Mouse (Mus musculus) hindbrain, embryonic 11.5 days (tissue): ENCODE results near the gene Tmem183a. TPM values are rescaled to one million over a fixed set of nuclear protein-coding genes. Genes with fewer than 3 reads are reported as not detected.

ENCODE experiments used
- ATAC-seq: fragments of 200-750 bp; cut with Nextera tagmentation; 2 replicates; pipeline ENCODE4 v1.8.0; 2017; ENCODE audit warnings: mild to moderate bottlenecking, moderate TSS enrichment, moderate library complexity; ENCODE audit not compliant: low FRiP score
- DNase-seq: peaks from one replicate; pipeline ENCODE4 v3.0.0-alpha.2; 2015; ENCODE audit warnings: low spot score
- H3K27ac ChIP-seq: fragments of 300-500 bp; sonication (generic); 2 replicates; pipeline ENCODE4 v1.5.1; 2014; ENCODE audit warnings: mild to moderate bottlenecking, low read depth, low read length
- H3K27me3 ChIP-seq: fragments of 300-500 bp; sonication (generic); 2 replicates; pipeline ENCODE4 v1.6.1; 2014; ENCODE audit warnings: mild to moderate bottlenecking, low read length, moderate library complexity, mixed read lengths; ENCODE audit not compliant: control insufficient read depth, insufficient read depth
- H3K36me3 ChIP-seq: fragments of 300-500 bp; sonication (generic); 2 replicates; pipeline ENCODE4 v1.6.1; 2014; ENCODE audit warnings: mild to moderate bottlenecking, low read length, moderate library complexity, mixed read lengths; ENCODE audit not compliant: control insufficient read depth, insufficient read depth
- H3K4me1 ChIP-seq: fragments of 300-500 bp; sonication (generic); replicated peaks from 2 replicates; pipeline ENCODE4 v1.6.1; 2014; ENCODE audit warnings: low read length, mixed read lengths; ENCODE audit not compliant: control insufficient read depth, insufficient read depth
- H3K4me2 ChIP-seq: fragments of 300-500 bp; sonication (generic); replicated peaks from 2 replicates; pipeline ENCODE4 v1.6.1; 2014; ENCODE audit warnings: mild to moderate bottlenecking, low read depth, low read length
- H3K4me3 ChIP-seq: fragments of 300-500 bp; sonication (generic); 2 replicates; pipeline ENCODE4 v1.5.1; 2014; ENCODE audit warnings: low read depth, low read length
- H3K9ac ChIP-seq: fragments of 300-500 bp; sonication (generic); 2 replicates; pipeline ENCODE4 v1.6.1; 2014; ENCODE audit warnings: low read depth, low read length
- H3K9me3 ChIP-seq: fragments of 300-500 bp; sonication (generic); 2 replicates; pipeline ENCODE4 v1.6.1; 2016; ENCODE audit warnings: low read length; ENCODE audit not compliant: control insufficient read depth
- WGBS: fragments of 180-500 bp; shearing (Covaris S2); extraction: QIAGEN DNeasy Blood & Tissue Kit; methylation state at CpG from one replicate; pipeline ENCODE4 v1.1.7; 2014; 5-methylcytosine and 5-hydroxymethylcytosine counted together
- polyA plus RNA-seq: library from polyadenylated mRNA; unstranded; fragments of >200 nt; fragmentation: Nextera tagmentation; extraction: Ambion mirVana; gene quantifications from 2 replicates; pipeline ENCODE4 v1.2.1, GENCODE M21; 2014

The Tmem183a gene
- polyA plus RNA-seq, 1 experiment from 2014 or later = 126 TPM

GRCm38 (mm10) chr1:134385176-134385575 is 23.4 kb upstream of the Tmem183a start:
- no peak overlapping the region for H3K27ac ChIP-seq
- no peak overlapping the region for H3K4me3 ChIP-seq
- no peak for ATAC-seq
- no peaks in the 10 kb centered on the region; the same call in 1 of the 2 replicates for H3K27me3 ChIP-seq
- no peak overlapping the region for H3K9ac ChIP-seq
- H3K36me3 ChIP-seq = no peaks in the 10 kb centered on the region
- no peaks in the 10 kb centered on the region for H3K4me1 ChIP-seq
- DNase-seq = no peak
- H3K9me3 ChIP-seq = no peaks in the 10 kb centered on the region
- no peak overlapping the region for H3K4me2 ChIP-seq

- H3K27me3 ChIP-seq = no peaks in the 10 kb centered on the region; the same call in 1 of the 2 replicates
- H3K27ac ChIP-seq = no peak overlapping the region
- no peak overlapping the region for H3K4me2 ChIP-seq
- no peaks in the 10 kb centered on the region for H3K36me3 ChIP-seq
- WGBS = 94% methylated on average over 4 of the region's 4 CpGs
- H3K9me3 ChIP-seq = no peaks in the 10 kb centered on the region
- H3K4me3 ChIP-seq = no peak overlapping the region
- no peaks in the 10 kb centered on the region for H3K4me1 ChIP-seq
- ATAC-seq = no peak
- DNase-seq = no peak
- H3K9ac ChIP-seq = no peak overlapping the region
Measured at GRCm38 (mm10) chr1:134384581-134384980, 22.8 kb upstream of the Tmem183a start.

GRCm38 (mm10) chr1:134381795-134382625 is 20.2 kb upstream of the Tmem183a start:
- Histone ChIP-seq H3K4me3 (0 out of 2 replicates have a peak overlapping the region, but pooled peaks have one; percentile 6), H3K27me3 (no peaks in the 10 kb centered on the region; the same call in 1 of the 2 replicates), H3K9me3 (no peaks in the 10 kb centered on the region), H3K4me1 (no peaks in the 10 kb centered on the region), H3K27ac (no peak overlapping the region), H3K4me2 (peak overlapping the region; percentile 26), H3K9ac (no peak overlapping the region), H3K36me3 (no peaks in the 10 kb centered on the region)
- WGBS = 14% methylated on average over 19 of the region's 19 CpGs
- DNase-seq = peak; percentile 34
- no peak for ATAC-seq

GRCm38 (mm10) chr1:134381051-134381450 is 19.3 kb upstream of the Tmem183a start:
- Histone ChIP-seq H3K27ac (no peak overlapping the region), H3K9ac (no peak overlapping the region), H3K36me3 (no peaks in the 10 kb centered on the region), H3K9me3 (no peaks in the 10 kb centered on the region), H3K4me1 (no peaks in the 10 kb centered on the region), H3K4me3 (no peak overlapping the region), H3K27me3 (no peaks in the 10 kb centered on the region; the same call in 1 of the 2 replicates), H3K4me2 (no peak overlapping the region)
- WGBS = 79% methylated on average over 2 of the region's 2 CpGs
- ATAC-seq = no peak
- DNase-seq = no peak

GRCm38 (mm10) chr1:134374124-134374523 is 12.3 kb upstream of the Tmem183a start:
- Histone ChIP-seq H3K4me1 (no peaks in the 10 kb centered on the region), H3K9me3 (no peaks in the 10 kb centered on the region), H3K27me3 (no peaks in the 10 kb centered on the region), H3K27ac (no peak overlapping the region), H3K4me3 (no peak overlapping the region), H3K36me3 (no peaks in the 10 kb centered on the region), H3K4me2 (no peak overlapping the region), H3K9ac (no peak overlapping the region)
- DNase-seq (no peak), ATAC-seq (no peak)
- 77% methylated on average over 2 of the region's 2 CpGs for WGBS

GRCm38 (mm10) chr1:134368777-134369337 is 7.1 kb upstream of the Tmem183a start:
- WGBS = 55% methylated on average over 9 of the region's 9 CpGs
- ATAC-seq = no peak
- H3K27ac ChIP-seq = no peak overlapping the region

GRCm38 (mm10) chr1:134365491-134365890 is 3.7 kb upstream of the Tmem183a start:
- no peaks in the 10 kb centered on the region for H3K36me3 ChIP-seq
- WGBS = 68% methylated on average over 5 of the region's 5 CpGs
- H3K4me3 ChIP-seq = no peak overlapping the region
- H3K4me1 ChIP-seq = no peaks in the 10 kb centered on the region
- H3K9ac ChIP-seq = no peak overlapping the region
- no peaks in the 10 kb centered on the region for H3K27me3 ChIP-seq
- ATAC-seq (no peak), DNase-seq (no peak)
- H3K4me2 ChIP-seq = no peak overlapping the region
- no peaks in the 10 kb centered on the region for H3K9me3 ChIP-seq
- no peak overlapping the region for H3K27ac ChIP-seq

More at GRCm38 (mm10) chr1:134368777-134369337, 7.1 kb upstream of the Tmem183a start:
- no peaks in the 10 kb centered on the region for H3K27me3 ChIP-seq
- H3K4me1 ChIP-seq = no peaks in the 10 kb centered on the region
- no peak overlapping the region for H3K4me2 ChIP-seq
- no peak overlapping the region for H3K9ac ChIP-seq
- no peaks in the 10 kb centered on the region for H3K9me3 ChIP-seq
- H3K36me3 ChIP-seq = no peaks in the 10 kb centered on the region
- no peak overlapping the region for H3K4me3 ChIP-seq
- DNase-seq = peak; percentile 53

- WGBS = 82% methylated on average over 4 of the region's 4 CpGs
- H3K9me3 ChIP-seq = no peaks in the 10 kb centered on the region
- no peak overlapping the region for H3K4me3 ChIP-seq
- no peak overlapping the region for H3K27ac ChIP-seq
- H3K4me1 ChIP-seq = no peaks in the 10 kb centered on the region
- H3K9ac ChIP-seq = no peak overlapping the region
- no peak overlapping the region for H3K4me2 ChIP-seq
- DNase-seq (no peak), ATAC-seq (no peak)
- H3K36me3 ChIP-seq = 0 out of 2 replicates have a peak, but pooled peaks cover 4% of the 10 kb centered on the region
- H3K27me3 ChIP-seq = no peaks in the 10 kb centered on the region
Measured at GRCm38 (mm10) chr1:134363194-134363593, 1.4 kb upstream of the Tmem183a start.
